Mouse (Mus musculus): ENCODE results near the gene Irf2. TPM values are rescaled to one million over a fixed set of nuclear protein-coding genes. Genes with fewer than 3 reads are reported as not detected.

The Irf2 gene
- polyA plus RNA-seq, 1 experiment from 2014 or later = 27.0 TPM

GRCm38 (mm10) chr8:46742691-46743082, 3.2 kb downstream of the Irf2 start:
- H3K4me1 ChIP-seq (replicated peaks; ENCODE audit: control insufficient read depth, insufficient read depth) = no peaks in the 10 kb centered on the region; the same call in 1 of the 2 replicates
- H3K4me2 ChIP-seq (replicated peaks; ENCODE audit: low read depth) = peak overlapping the region; percentile 81; the same call in 1 of the 2 replicates
- H3K27me3 ChIP-seq (ENCODE audit: control insufficient read depth, insufficient read depth, low read length) = no peaks in the 10 kb centered on the region
- H3K4me3 ChIP-seq (ENCODE audit: low read depth, low read length) = no peak overlapping the region
- peak overlapping the region; percentile 53; the same call in 1 of the 2 replicates for H3K27ac ChIP-seq (replicated peaks)
- WGBS = 25% methylated on average over 5 of the region's 5 CpGs
- H3K9ac ChIP-seq (ENCODE audit: low read length) = no peak overlapping the region; the same call in 1 of the 2 replicates
- H3K9me3 ChIP-seq (ENCODE audit: control insufficient read depth, low read length) = no peaks in the 10 kb centered on the region
- no peak for DNase-seq (ENCODE audit: low spot score)
- no peaks in the 10 kb centered on the region for H3K36me3 ChIP-seq (ENCODE audit: control insufficient read depth, insufficient read depth, low read length)
- TF ChIP-seq CTCF (IDR thresholded peaks at IDR 0.05; ENCODE audit: low read depth) (no peak), EP300 (optimal IDR thresholded peaks at IDR 0.05) (no peak)
- ATAC-seq (ENCODE audit: low FRiP score, low TSS enrichment) = no peak

- no peak overlapping the region for H3K4me2 ChIP-seq (replicated peaks; ENCODE audit: low read depth)
- no peaks in the 10 kb centered on the region for H3K36me3 ChIP-seq (ENCODE audit: control insufficient read depth, insufficient read depth, low read length)
- WGBS = 83% methylated on average over 1 of the region's 1 CpGs
Observed at GRCm38 (mm10) chr8:46745464-46745863, 5.9 kb downstream of the Irf2 start.

GRCm38 (mm10) chr8:46747311-46747980, 7.9 kb downstream of the Irf2 start:
- DNase-seq (ENCODE audit: low spot score) (no peak), ATAC-seq (ENCODE audit: low FRiP score, low TSS enrichment) (no peak)
- Histone ChIP-seq H3K4me3 (ENCODE audit: low read depth, low read length) (no peak overlapping the region), H3K9ac (ENCODE audit: low read length) (no peak overlapping the region), H3K9me3 (ENCODE audit: control insufficient read depth, low read length) (no peaks in the 10 kb centered on the region), H3K36me3 (ENCODE audit: control insufficient read depth, insufficient read depth, low read length) (no peaks in the 10 kb centered on the region), H3K4me2 (replicated peaks; ENCODE audit: low read depth) (no peak overlapping the region), H3K4me1 (replicated peaks; ENCODE audit: control insufficient read depth, insufficient read depth) (peaks cover 4% of the 10 kb centered on the region; the same call in 1 of the 2 replicates), H3K27ac (replicated peaks) (no peak overlapping the region), H3K27me3 (ENCODE audit: control insufficient read depth, insufficient read depth, low read length) (no peaks in the 10 kb centered on the region)
- TF ChIP-seq EP300 (optimal IDR thresholded peaks at IDR 0.05) (no peak), CTCF (IDR thresholded peaks at IDR 0.05; ENCODE audit: low read depth) (no peak)
- WGBS = 47% methylated on average over 4 of the region's 4 CpGs

More at GRCm38 (mm10) chr8:46745464-46745863, 5.9 kb downstream of the Irf2 start:
- no peaks in the 10 kb centered on the region for H3K9me3 ChIP-seq (ENCODE audit: control insufficient read depth, low read length)
- no peak overlapping the region for H3K4me3 ChIP-seq (ENCODE audit: low read depth, low read length)
- no peak overlapping the region for H3K9ac ChIP-seq (ENCODE audit: low read length)
- H3K27ac ChIP-seq (replicated peaks) = no peak overlapping the region
- no peaks in the 10 kb centered on the region for H3K27me3 ChIP-seq (ENCODE audit: control insufficient read depth, insufficient read depth, low read length)
- TF ChIP-seq EP300 (optimal IDR thresholded peaks at IDR 0.05) = no peak
- TF ChIP-seq CTCF (IDR thresholded peaks at IDR 0.05; ENCODE audit: low read depth) = no peak
- DNase-seq (ENCODE audit: low spot score) = no peak
- no peaks in the 10 kb centered on the region; the same call in 1 of the 2 replicates for H3K4me1 ChIP-seq (replicated peaks; ENCODE audit: control insufficient read depth, insufficient read depth)
- ATAC-seq (ENCODE audit: low FRiP score, low TSS enrichment) = no peak

GRCm38 (mm10) chr8:46750000-46750399, 10.5 kb downstream of the Irf2 start:
- Histone ChIP-seq H3K4me3 (ENCODE audit: low read depth, low read length) (no peak overlapping the region), H3K36me3 (ENCODE audit: control insufficient read depth, insufficient read depth, low read length) (no peaks in the 10 kb centered on the region), H3K27ac (replicated peaks) (no peak overlapping the region), H3K4me2 (replicated peaks; ENCODE audit: low read depth) (no peak overlapping the region), H3K27me3 (ENCODE audit: control insufficient read depth, insufficient read depth, low read length) (no peaks in the 10 kb centered on the region), H3K9me3 (ENCODE audit: control insufficient read depth, low read length) (no peaks in the 10 kb centered on the region), H3K9ac (ENCODE audit: low read length) (no peak overlapping the region), H3K4me1 (replicated peaks; ENCODE audit: control insufficient read depth, insufficient read depth) (peaks cover 4% of the 10 kb centered on the region; the same call in 1 of the 2 replicates)
- TF ChIP-seq EP300 (optimal IDR thresholded peaks at IDR 0.05) = no peak
- TF ChIP-seq CTCF (IDR thresholded peaks at IDR 0.05; ENCODE audit: low read depth) = no peak
- ATAC-seq (ENCODE audit: low FRiP score, low TSS enrichment) (no peak), DNase-seq (ENCODE audit: low spot score) (no peak)
- 65% methylated on average over 5 of the region's 5 CpGs for WGBS

- TF ChIP-seq CTCF (IDR thresholded peaks at IDR 0.05; ENCODE audit: low read depth) (no peak), EP300 (optimal IDR thresholded peaks at IDR 0.05) (no peak)
- Histone ChIP-seq H3K9ac (ENCODE audit: low read length) (no peak overlapping the region), H3K4me1 (replicated peaks; ENCODE audit: control insufficient read depth, insufficient read depth) (peaks cover 4% of the 10 kb centered on the region; the same call in 1 of the 2 replicates), H3K9me3 (ENCODE audit: control insufficient read depth, low read length) (no peaks in the 10 kb centered on the region), H3K36me3 (ENCODE audit: control insufficient read depth, insufficient read depth, low read length) (no peaks in the 10 kb centered on the region), H3K27me3 (ENCODE audit: control insufficient read depth, insufficient read depth, low read length) (no peaks in the 10 kb centered on the region), H3K27ac (replicated peaks) (peak overlapping the region; percentile 13; the same call in 1 of the 2 replicates), H3K4me2 (replicated peaks; ENCODE audit: low read depth) (no peak overlapping the region), H3K4me3 (ENCODE audit: low read depth, low read length) (no peak overlapping the region)
- DNase-seq (ENCODE audit: low spot score) (peak; percentile 59), ATAC-seq (ENCODE audit: low FRiP score, low TSS enrichment) (peak; percentile 71; the same call in 1 of the 2 replicates)
- WGBS = 43% methylated on average over 8 of the region's 8 CpGs
Observed at GRCm38 (mm10) chr8:46750566-46750965, 11.0 kb downstream of the Irf2 start.

- peaks cover 4% of the 10 kb centered on the region; the same call in 1 of the 2 replicates for H3K4me1 ChIP-seq (replicated peaks; ENCODE audit: control insufficient read depth, insufficient read depth)
- H3K27ac ChIP-seq (replicated peaks) = no peak overlapping the region; the same call in 1 of the 2 replicates
- no peaks in the 10 kb centered on the region for H3K27me3 ChIP-seq (ENCODE audit: control insufficient read depth, insufficient read depth, low read length)
- DNase-seq (ENCODE audit: low spot score) = no peak
- H3K9ac ChIP-seq (ENCODE audit: low read length) = no peak overlapping the region
- H3K4me2 ChIP-seq (replicated peaks; ENCODE audit: low read depth) = no peak overlapping the region
- no peak overlapping the region for H3K4me3 ChIP-seq (ENCODE audit: low read depth, low read length)
- no peak for ATAC-seq (ENCODE audit: low FRiP score, low TSS enrichment)
- H3K9me3 ChIP-seq (ENCODE audit: control insufficient read depth, low read length) = no peaks in the 10 kb centered on the region
- no peaks in the 10 kb centered on the region for H3K36me3 ChIP-seq (ENCODE audit: control insufficient read depth, insufficient read depth, low read length)
- TF ChIP-seq CTCF (IDR thresholded peaks at IDR 0.05; ENCODE audit: low read depth) (no peak), EP300 (optimal IDR thresholded peaks at IDR 0.05) (no peak)
- WGBS = 50% methylated on average over 4 of the region's 4 CpGs
Observed at GRCm38 (mm10) chr8:46751151-46751550, 11.6 kb downstream of the Irf2 start.
